Mouse (Mus musculus): ENCODE measurements around the gene Tmtc2.

DNA sequence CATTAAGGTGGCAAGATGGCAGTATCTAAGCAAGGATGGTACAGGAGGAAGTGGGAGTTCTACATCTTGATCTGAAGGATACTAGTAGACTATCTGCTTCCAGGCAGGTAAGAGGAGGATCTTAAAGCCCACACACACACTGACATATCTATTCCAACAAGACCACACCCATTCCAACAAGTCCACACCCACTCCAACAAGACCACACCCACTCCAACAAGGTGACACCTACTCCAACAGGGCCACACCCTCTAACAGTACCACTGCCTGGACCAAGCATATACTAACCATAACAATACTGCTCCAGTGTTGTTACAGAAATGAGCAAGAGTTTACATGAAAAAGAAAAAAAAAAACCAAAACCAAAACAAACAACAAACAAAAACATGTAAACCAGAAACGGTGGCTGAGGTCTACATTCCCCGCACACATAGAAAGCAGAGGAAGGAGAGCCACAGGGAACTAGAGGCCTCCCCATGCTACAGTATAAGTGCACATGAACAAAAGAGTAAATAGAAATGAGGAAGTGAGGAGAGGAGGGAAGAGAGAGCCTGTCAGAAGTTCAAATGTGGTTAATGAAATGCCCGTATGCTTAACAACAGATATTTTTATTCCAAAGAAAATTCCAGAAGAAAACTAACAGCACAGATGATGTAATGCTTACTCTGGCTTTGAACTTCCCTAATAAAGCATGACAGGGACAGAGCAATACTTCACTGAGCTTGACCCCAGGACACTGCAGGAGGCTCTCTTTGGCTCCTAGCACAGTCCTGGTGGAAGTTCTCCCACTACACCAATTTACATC, 66.1 kb downstream of the Tmtc2 start:
- TF ChIP-seq CTCF (IDR thresholded peaks at IDR 0.05; ENCODE audit: borderline replicate concordance, insufficient read depth, low read depth, low read length) (no peak), POLR2A (IDR thresholded peaks at IDR 0.05; ENCODE audit: borderline replicate concordance, insufficient read depth, low read length) (no peak)
